Mouse (Mus musculus): ENCODE measurements at regions not wholly inside any gene's neighbourhood (a gene's known extent, or its start where the extent isn't known, plus 50 kb on each side); places are given as distances from the start of the nearest gene placed in this dataset.
"Not testable (repeated sequence)": the region's sequence is repeated elsewhere in the genome, so short reads cannot be mapped to it uniquely, and the experiment has no call there.

DNA sequence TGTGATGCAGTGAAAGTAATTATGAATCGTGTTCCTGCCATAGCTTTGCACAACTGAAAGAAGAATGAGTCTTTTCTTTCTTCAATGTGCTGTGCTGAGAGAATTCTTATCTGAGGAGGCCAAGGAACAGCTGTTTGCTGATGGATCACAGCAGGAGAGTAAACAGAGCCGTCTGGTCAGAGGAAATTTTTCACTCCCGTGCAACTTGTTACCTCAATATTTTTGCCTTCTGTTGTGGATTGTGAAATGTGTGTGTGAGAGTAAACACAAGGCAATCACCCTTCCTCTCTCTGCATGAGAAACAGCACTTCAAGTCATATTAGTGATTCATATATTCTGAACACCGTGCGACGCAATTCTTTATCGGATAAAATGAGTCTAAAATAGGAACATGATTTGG lies 171.9 kb downstream of the Epm2a start:
- ATAC-seq (ENCODE audit: low FRiP score), result peak; percentile 38; the same call in 1 of the 2 replicates
- Histone ChIP-seq H3K9ac (replicated peaks) (no peak overlapping the region), H3K9me3 (replicated peaks) (no peaks in the 10 kb centered on the region), H3K4me3 (replicated peaks) (no peak overlapping the region), H3K36me3 (no peaks in the 10 kb centered on the region), H3K4me2 (no peak overlapping the region), H3K27ac (replicated peaks) (no peak overlapping the region), H3K4me1 (no peaks in the 10 kb centered on the region), H3K27me3 (replicated peaks) (no peaks in the 10 kb centered on the region)
- WGBS, result 68% methylated on average over 7 of the region's 7 CpGs

DNA sequence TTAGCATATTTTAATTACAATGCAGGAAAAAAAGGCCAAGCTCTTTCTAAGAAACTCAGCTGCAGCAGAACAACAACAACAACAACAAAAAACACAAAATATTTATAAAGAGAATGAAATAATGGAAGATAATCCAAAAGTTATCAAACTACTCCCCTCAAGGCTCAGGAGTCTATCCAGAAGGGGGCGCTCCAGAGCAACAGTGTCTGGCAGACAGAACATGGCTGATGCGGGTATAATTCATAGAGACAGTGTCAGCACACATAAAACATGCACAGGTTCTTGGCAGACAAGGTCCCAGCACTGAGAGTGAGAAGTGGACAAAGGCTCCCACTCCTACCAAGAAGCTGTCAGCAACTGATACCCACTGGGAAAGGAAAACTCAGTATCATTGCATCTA lies 173.9 kb downstream of the Epm2a start:
- WGBS, result 53% methylated on average over 2 of the region's 2 CpGs
- H3K4me3 ChIP-seq (replicated peaks), result no peak overlapping the region

DNA sequence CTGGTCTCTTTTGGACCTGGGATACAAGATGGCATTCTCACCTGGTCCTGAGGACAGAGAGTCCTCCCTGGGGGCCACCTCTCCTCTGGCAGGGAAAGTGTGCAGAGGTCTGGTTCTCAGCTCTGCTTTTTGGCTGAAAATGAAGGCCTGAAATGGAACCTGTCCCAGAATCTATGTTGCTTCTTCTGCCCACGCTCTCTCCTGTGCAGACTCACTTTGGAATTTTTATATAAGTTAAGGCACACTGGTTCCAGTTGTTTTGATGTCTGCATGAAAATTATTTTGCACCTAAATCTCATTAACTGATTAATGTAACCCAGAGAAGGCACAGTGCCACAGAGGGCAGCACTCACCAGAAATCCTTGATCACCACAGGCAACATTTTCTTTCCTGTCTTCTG lies 188.1 kb downstream of the Epm2a start:
- Histone ChIP-seq H3K9ac (replicated peaks) (no peak overlapping the region), H3K36me3 (no peaks in the 10 kb centered on the region), H3K27ac (replicated peaks) (no peak overlapping the region), H3K4me1 (no peaks in the 10 kb centered on the region), H3K9me3 (replicated peaks) (no peaks in the 10 kb centered on the region), H3K4me2 (no peak overlapping the region), H3K4me3 (replicated peaks) (no peak overlapping the region), H3K27me3 (replicated peaks) (no peaks in the 10 kb centered on the region)
- WGBS, result 88% methylated on average over 1 of the region's 1 CpGs
- ATAC-seq (ENCODE audit: low FRiP score), result no peak

More for the DNA sequence above, 173.9 kb downstream of the Epm2a start:
- Histone ChIP-seq H3K27ac (replicated peaks) (no peak overlapping the region), H3K9me3 (replicated peaks) (no peaks in the 10 kb centered on the region), H3K9ac (replicated peaks) (no peak overlapping the region), H3K4me2 (no peak overlapping the region), H3K36me3 (no peaks in the 10 kb centered on the region), H3K27me3 (replicated peaks) (no peaks in the 10 kb centered on the region), H3K4me1 (no peaks in the 10 kb centered on the region)
- no peak for ATAC-seq (ENCODE audit: low FRiP score)

DNA sequence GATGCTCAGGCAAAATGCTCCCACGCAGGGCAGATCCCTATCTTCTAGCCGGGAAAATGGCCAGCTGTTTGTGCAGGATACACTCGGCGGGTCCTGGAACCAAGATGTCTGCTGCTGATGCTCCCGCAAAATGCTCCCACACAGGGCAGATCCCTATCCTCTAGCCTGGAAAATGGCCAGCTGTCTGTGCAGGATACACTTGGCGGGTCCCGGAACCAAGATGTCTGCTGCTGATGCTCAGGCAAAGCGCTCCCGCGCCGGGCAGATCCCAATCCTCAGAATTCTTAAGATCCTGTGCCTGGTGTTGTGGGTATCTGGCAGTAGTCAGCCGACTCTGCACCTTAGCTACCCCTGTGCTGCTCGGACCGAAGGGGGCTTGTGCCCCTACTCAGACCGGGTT lies 212.2 kb downstream of the Epm2a start:
- not testable (repeated sequence) for H3K9me3 ChIP-seq (replicated peaks); H3K4me1 ChIP-seq; H3K27me3 ChIP-seq (replicated peaks); H3K27ac ChIP-seq (replicated peaks); H3K36me3 ChIP-seq; H3K4me3 ChIP-seq (replicated peaks); H3K4me2 ChIP-seq; H3K9ac ChIP-seq (replicated peaks); ATAC-seq (ENCODE audit: low FRiP score)
- 88% methylated on average over 15 of the region's 15 CpGs for WGBS

DNA sequence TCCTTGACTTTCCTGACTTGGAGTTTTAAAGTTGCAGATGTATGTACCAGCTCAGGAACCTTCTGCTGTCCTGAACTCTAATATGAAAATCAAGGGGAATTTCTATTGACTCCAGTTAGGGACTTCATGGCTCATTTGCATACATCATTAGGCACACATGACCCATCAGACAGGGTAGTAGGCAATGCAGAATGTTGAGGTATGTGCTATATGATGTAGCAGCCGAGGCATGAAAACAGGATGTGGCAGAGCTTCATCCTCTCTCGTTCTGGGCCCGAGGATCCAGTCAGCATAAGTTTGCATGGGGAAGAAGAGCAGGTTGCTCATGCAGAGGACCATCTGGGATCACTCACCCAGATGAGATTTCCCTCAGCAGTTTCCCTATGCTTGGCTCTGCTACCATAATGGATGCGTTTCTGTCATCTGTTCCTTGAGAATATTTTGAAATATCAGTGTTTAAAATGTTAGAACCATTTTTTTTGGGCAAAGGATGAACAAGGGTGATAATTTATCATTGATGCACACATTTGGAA lies 227.4 kb downstream of the Epm2a start:
- Histone ChIP-seq H3K27me3 (replicated peaks) (no peaks in the 10 kb centered on the region), H3K4me3 (replicated peaks) (no peak overlapping the region), H3K9me3 (replicated peaks) (no peaks in the 10 kb centered on the region), H3K9ac (replicated peaks) (no peak overlapping the region), H3K27ac (replicated peaks) (no peak overlapping the region), H3K36me3 (no peaks in the 10 kb centered on the region), H3K4me1 (no peaks in the 10 kb centered on the region), H3K4me2 (no peak overlapping the region)
- 87% methylated on average over 4 of the region's 4 CpGs for WGBS
- ATAC-seq (ENCODE audit: low FRiP score), result no peak

DNA sequence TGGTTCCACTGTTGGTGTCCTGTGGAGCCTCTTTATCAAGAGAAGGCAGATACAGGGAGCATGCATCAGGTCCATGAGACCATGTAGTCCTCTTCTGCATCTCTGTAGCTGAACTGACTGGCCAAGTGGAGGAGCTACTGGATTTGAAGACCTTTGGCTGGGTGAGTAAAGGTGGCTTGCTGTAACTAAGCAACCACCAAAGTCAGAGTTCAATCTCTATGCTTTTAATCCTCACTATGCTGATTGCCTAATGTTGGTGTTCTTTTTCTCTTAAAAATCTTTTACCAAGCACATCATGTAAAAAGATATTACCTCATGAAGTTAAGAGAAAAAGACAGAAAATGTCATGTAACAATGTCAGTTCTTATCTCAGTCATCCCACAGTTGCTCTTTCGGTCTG lies 265.2 kb downstream of the Epm2a start:
- H3K27me3 ChIP-seq (replicated peaks), result no peaks in the 10 kb centered on the region
- no peaks in the 10 kb centered on the region for H3K36me3 ChIP-seq
- H3K4me1 ChIP-seq, result no peaks in the 10 kb centered on the region
- H3K9ac ChIP-seq (replicated peaks), result no peak overlapping the region
- H3K4me2 ChIP-seq, result no peak overlapping the region
- 98% methylated on average over 1 of the region's 1 CpGs for WGBS
- no peak overlapping the region for H3K27ac ChIP-seq (replicated peaks)
- no peak for ATAC-seq (ENCODE audit: low FRiP score)
- H3K9me3 ChIP-seq (replicated peaks), result no peaks in the 10 kb centered on the region
- no peak overlapping the region for H3K4me3 ChIP-seq (replicated peaks)

DNA sequence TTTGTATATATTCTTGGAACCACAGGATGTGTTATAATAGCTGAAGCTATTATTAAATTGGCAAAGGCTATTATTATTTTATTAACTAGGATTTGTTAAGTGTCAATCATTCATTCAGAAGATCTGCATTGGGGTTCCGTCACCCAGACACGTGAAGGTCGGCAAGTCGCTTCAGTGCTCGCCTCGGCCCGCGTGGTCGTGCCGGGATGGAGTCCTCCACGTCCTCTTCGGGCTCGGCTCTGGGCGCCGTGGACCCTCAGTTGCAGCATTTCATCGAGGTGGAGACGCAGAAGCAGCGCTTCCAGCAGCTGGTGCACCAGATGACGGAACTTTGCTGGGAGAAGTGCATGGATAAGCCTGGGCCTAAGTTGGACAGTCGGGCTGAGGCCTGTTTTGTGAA lies 265.9 kb downstream of the Epm2a start:
- ATAC-seq (ENCODE audit: low FRiP score); H3K4me3 ChIP-seq (replicated peaks); H3K4me2 ChIP-seq; H3K9me3 ChIP-seq (replicated peaks); H3K9ac ChIP-seq (replicated peaks); H3K36me3 ChIP-seq; H3K27me3 ChIP-seq (replicated peaks); H3K27ac ChIP-seq (replicated peaks); H3K4me1 ChIP-seq: not testable (repeated sequence)
- 96% methylated on average over 20 of the region's 20 CpGs for WGBS

DNA sequence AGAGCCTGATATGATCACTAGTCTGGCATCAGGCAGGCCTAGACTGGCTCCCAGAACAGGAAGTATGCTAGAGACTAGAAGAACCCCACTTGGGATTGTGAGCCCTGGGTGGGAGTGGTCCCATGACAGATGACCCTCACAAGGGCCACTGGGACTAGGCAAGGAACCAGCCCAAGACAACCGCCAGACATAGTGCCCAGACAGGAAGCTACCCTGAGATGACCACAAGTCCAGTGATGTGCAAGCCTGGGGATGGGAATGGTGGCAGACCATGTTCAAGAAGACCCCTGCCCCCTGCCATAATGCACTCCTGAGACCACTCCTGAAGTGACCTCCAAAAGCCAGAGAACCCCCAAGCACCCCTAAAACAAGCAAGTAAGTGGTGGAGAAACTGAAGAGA lies 304.9 kb downstream of the Epm2a start:
- H3K27me3 ChIP-seq (replicated peaks), result no peaks in the 10 kb centered on the region
- H3K4me3 ChIP-seq (replicated peaks), result no peak overlapping the region
- no peak for ATAC-seq (ENCODE audit: low FRiP score)
- WGBS, result 83% methylated on average over 1 of the region's 1 CpGs
- H3K9me3 ChIP-seq (replicated peaks), result no peaks in the 10 kb centered on the region
- no peaks in the 10 kb centered on the region for H3K4me1 ChIP-seq
- no peak overlapping the region for H3K4me2 ChIP-seq
- H3K27ac ChIP-seq (replicated peaks), result no peak overlapping the region
- no peak overlapping the region for H3K9ac ChIP-seq (replicated peaks)
- H3K36me3 ChIP-seq, result no peaks in the 10 kb centered on the region

DNA sequence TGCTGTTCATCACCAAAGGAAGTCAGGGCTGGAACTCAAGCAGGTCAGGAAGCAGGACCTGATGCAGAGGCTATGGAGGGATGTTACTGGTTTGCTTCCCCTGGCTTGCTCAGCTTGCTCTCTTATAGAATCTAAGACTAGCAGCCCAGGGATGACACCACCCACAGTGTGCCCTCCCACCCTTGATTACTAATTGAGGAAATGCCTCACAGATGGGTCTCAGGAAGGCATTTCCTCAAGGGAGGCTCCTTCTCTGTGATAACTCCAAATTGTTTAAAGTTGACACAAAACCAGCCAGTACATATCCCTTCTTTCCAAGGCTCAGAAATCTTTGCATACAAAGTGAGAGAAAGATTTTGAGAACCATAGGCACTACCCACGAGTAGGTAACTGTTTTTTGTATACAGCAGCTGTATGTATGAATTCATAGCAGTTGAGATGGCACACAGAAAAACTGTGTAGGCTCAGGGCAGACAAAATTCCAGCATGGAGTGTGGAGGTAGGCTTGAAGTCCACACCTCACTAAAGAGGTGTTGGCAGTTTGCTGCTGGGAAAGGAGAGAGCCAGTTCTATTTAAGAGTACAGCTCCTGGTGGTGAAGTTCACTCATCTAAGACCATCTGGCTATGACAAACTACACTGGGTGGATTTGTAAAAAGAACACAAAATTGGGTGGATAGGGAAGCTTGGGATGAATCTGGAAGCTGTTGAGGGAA lies 317.0 kb downstream of the Epm2a start:
- H3K36me3 ChIP-seq, result no peaks in the 10 kb centered on the region
- no peaks in the 10 kb centered on the region for H3K4me1 ChIP-seq
- no peak overlapping the region for H3K4me3 ChIP-seq (replicated peaks)
- no peaks in the 10 kb centered on the region for H3K9me3 ChIP-seq (replicated peaks)
- no peak overlapping the region for H3K27ac ChIP-seq (replicated peaks)
- H3K9ac ChIP-seq (replicated peaks), result no peak overlapping the region
- ATAC-seq (ENCODE audit: low FRiP score), result no peak
- H3K27me3 ChIP-seq (replicated peaks), result no peaks in the 10 kb centered on the region
- 60% methylated on average over 1 of the region's 1 CpGs for whole genome bisulfite sequencing
- H3K4me2 ChIP-seq, result no peak overlapping the region

DNA sequence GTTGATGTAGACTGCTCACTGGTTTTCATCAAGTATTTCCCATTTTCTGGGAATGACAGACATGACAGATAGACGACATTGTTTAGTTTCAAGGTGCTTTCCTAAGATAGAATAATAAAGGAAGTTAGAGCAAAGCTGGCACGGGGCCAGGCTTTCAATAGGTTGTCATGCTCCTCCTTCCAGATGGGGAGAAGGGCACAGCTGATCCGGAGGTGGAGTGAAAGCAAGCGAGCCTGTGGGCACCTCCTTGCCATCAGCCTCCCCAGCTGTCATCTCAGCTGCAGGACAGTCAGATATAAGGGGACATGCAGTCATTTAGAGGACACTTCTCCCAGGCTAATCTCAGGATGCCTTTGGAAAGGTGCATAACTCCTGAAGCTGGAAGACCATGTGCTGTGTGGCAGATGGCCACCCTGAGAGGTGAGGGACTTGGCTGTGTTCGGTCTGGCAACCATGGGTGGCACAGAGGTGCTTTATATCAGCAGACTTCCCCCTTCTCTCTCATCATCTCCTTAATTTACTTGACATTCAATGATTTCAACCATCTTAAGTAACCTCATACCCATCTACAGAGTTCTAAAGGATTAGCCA lies 318.6 kb downstream of the Epm2a start:
- Histone ChIP-seq H3K27me3 (replicated peaks) (no peaks in the 10 kb centered on the region), H3K9ac (replicated peaks) (no peak overlapping the region), H3K27ac (replicated peaks) (no peak overlapping the region), H3K4me2 (no peak overlapping the region), H3K4me1 (no peaks in the 10 kb centered on the region), H3K4me3 (replicated peaks) (no peak overlapping the region), H3K36me3 (no peaks in the 10 kb centered on the region), H3K9me3 (replicated peaks) (no peaks in the 10 kb centered on the region)
- 69% methylated on average over 5 of the region's 5 CpGs for WGBS
- ATAC-seq (ENCODE audit: low FRiP score), result no peak

DNA sequence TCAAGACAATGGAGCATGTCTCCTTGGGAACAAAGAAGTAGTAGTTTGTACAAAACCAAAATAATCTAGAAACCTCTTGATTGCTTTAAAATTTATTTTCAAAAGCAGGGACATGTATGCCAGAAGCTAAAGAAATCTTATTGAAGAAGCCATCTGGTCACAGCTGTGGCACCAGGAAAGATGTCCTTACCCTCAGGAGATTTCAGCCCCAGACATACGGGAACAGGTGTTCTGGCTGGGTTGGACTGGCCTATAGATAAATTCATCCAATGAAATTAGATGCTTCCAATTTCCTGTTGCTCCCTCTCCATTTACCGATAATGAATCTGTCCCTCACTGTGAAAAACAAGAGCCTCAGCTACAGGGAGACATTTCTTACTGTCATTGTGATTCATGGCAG lies 366.5 kb downstream of the Epm2a start:
- H3K4me1 ChIP-seq, result no peaks in the 10 kb centered on the region
- H3K27ac ChIP-seq (replicated peaks), result no peak overlapping the region
- H3K9me3 ChIP-seq (replicated peaks), result no peaks in the 10 kb centered on the region
- WGBS, result 76% methylated on average over 2 of the region's 2 CpGs
- no peak overlapping the region for H3K9ac ChIP-seq (replicated peaks)
- ATAC-seq (ENCODE audit: low FRiP score), result no peak
- no peaks in the 10 kb centered on the region for H3K27me3 ChIP-seq (replicated peaks)
- H3K4me2 ChIP-seq, result no peak overlapping the region
- H3K4me3 ChIP-seq (replicated peaks), result no peak overlapping the region
- H3K36me3 ChIP-seq, result no peaks in the 10 kb centered on the region

DNA sequence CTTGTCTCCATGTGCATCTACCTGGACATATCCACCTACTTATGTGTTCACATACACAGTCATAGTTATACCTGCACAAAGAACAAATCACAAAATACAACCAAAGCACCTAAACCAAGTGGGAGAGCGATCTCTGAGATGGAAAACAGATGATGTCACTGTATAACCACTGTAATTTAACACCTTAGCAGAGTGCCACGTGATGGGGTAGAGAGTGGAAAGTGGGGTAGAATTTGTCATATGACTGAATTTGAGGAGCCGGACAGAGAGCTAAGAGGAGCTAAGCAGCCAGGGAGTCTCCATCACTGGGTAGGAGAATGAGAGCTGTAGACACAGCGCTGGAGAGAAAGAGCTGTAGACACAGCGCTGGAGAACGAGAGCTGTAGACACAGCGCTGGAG lies 381.6 kb downstream of the Epm2a start:
- H3K4me2 ChIP-seq, result no peak overlapping the region
- 91% methylated on average over 7 of the region's 7 CpGs for WGBS

More for the DNA sequence above, 381.6 kb downstream of the Epm2a start:
- Histone ChIP-seq H3K4me3 (replicated peaks) (no peak overlapping the region), H3K27me3 (replicated peaks) (no peaks in the 10 kb centered on the region), H3K27ac (replicated peaks) (no peak overlapping the region), H3K4me1 (no peaks in the 10 kb centered on the region), H3K36me3 (no peaks in the 10 kb centered on the region), H3K9me3 (replicated peaks) (no peaks in the 10 kb centered on the region), H3K9ac (replicated peaks) (no peak overlapping the region)
- ATAC-seq (ENCODE audit: low FRiP score), result no peak

Data from neural tube, embryonic 15.5 days (tissue).